Mouse (Mus musculus): ENCODE results near the gene Olfr612.
"Not testable (repeated sequence)": the region's sequence is repeated elsewhere in the genome, so short reads cannot be mapped to it uniquely, and the experiment has no call there.

Gene Olfr612

GRCm38 (mm10) chr7:103542617-103543016, at the start of gene Olfr612:
Gene Olfr612, minus strand, starts transcription at chr7:103542717.
- DNase-seq (ENCODE audit: low spot score in 2 of 2) = not testable (repeated sequence)

GRCm38 (mm10) chr7:103589803-103590202, 47.3 kb upstream of the Olfr612 start, which contains the start of gene Olfr618:
Gene Olfr618, plus strand, starts transcription at chr7:103590103.
- DNase-seq (ENCODE audit: low spot score in 2 of 2) = no peak

GRCm38 (mm10) chr7:103572761-103573160, 30.2 kb upstream of the Olfr612 start, which contains the start of gene Olfr617:
Gene Olfr617, plus strand, starts transcription at chr7:103573061.
- no peak for DNase-seq (ENCODE audit: low spot score in 2 of 2)

GRCm38 (mm10) chr7:103569043-103569442, 26.5 kb upstream of the Olfr612 start, which contains the start of gene Olfr616:
Gene Olfr616, minus strand, starts transcription at chr7:103569143.
- DNase-seq (ENCODE audit: low spot score in 2 of 2) = no peak

GRCm38 (mm10) chr7:103555779-103556178, 13.3 kb upstream of the Olfr612 start, which contains the start of gene Olfr615:
Gene Olfr615, plus strand, starts transcription at chr7:103556079.
- DNase-seq (ENCODE audit: low spot score in 2 of 2) = no peak

- no peak for DNase-seq (ENCODE audit: low spot score in 2 of 2)
Measured at GRCm38 (mm10) chr7:103547774-103548173, 5.3 kb upstream of the Olfr612 start, which contains the start of gene Olfr613. Gene Olfr613, plus strand, starts transcription at chr7:103548074.

GRCm38 (mm10) chr7:103520746-103521145, 21.8 kb downstream of the Olfr612 start, which contains the start of gene Olfr611:
Gene Olfr611, minus strand, starts transcription at chr7:103520846.
- DNase-seq (ENCODE audit: low spot score in 2 of 2) = not testable (repeated sequence)

- no peak for DNase-seq (ENCODE audit: low spot score in 2 of 2)
Measured at GRCm38 (mm10) chr7:103512022-103512421, 30.5 kb downstream of the Olfr612 start, which contains the start of gene Olfr610. Gene Olfr610, minus strand, starts transcription at chr7:103512122.

GRCm38 (mm10) chr7:103497962-103498361, 44.6 kb downstream of the Olfr612 start, which contains the start of gene Olfr609:
Gene Olfr609, minus strand, starts transcription at chr7:103498062.
- DNase-seq (ENCODE audit: low spot score in 2 of 2) = no peak
